Mouse (Mus musculus): ENCODE measurements around the gene Inka2. TPM values are rescaled to one million over a fixed set of nuclear protein-coding genes. Genes with fewer than 3 reads are reported as not detected.

Gene Inka2
- total and polyA plus RNA-seq, 3 experiments: 1.0 to 3.1 (median 2.5) TPM

GRCm38 (mm10) chr3:105755123-105755522 is 50.7 kb downstream of the Inka2 start:
- H3K27ac ChIP-seq (ENCODE audit: insufficient read depth, low read depth): no peak overlapping the region
- H3K9me3 ChIP-seq (replicated peaks; ENCODE audit: low read length): no peaks in the 10 kb centered on the region
- no peak for DNase-seq (ENCODE audit: extremely low read depth)
- no peak overlapping the region for H3K9ac ChIP-seq (ENCODE audit: insufficient read depth, low read depth)
- no peaks in the 10 kb centered on the region for H3K27me3 ChIP-seq (replicated peaks)
- H3K4me3 ChIP-seq (replicated peaks in 1 of 3; ENCODE audit: low read depth in 2 of 3, low read length in 2 of 3, poor library complexity in 1 of 3): no peak overlapping the region
- peaks cover 0 to 52% of the 10 kb centered on the region in 2 experiments; a peak in 3 of 4 replicates for H3K4me1 ChIP-seq (ENCODE audit: control insufficient read depth in 1 of 2, insufficient read depth in 2 of 2)
- H3K36me3 ChIP-seq (replicated peaks in 1 of 2; ENCODE audit: control insufficient read depth in 1 of 2, insufficient read depth in 1 of 2, low read length in 1 of 2): peaks cover 0 to 15% of the 10 kb centered on the region in 2 experiments
- no peak overlapping the region for H3K4me2 ChIP-seq (ENCODE audit: insufficient read depth, low read depth, poor library complexity, severe bottlenecking)
- TF ChIP-seq TCF12 (IDR thresholded peaks at IDR 0.05; ENCODE audit: low read depth, low read length) (no peak), MAZ (IDR thresholded peaks at IDR 0.05; ENCODE audit: low read depth, low read length) (no peak), ZC3H11A (IDR thresholded peaks at IDR 0.05; ENCODE audit: low read depth, low read length) (no peak), MYC (IDR thresholded peaks at IDR 0.05; ENCODE audit: low read depth, low read length) (no peak), NRF1 (IDR thresholded peaks at IDR 0.05; ENCODE audit: low read depth, low read length) (no peak), NELFE (IDR thresholded peaks at IDR 0.05; ENCODE audit: low read depth, low read length) (no peak), UBTF (IDR thresholded peaks at IDR 0.05; ENCODE audit: low read depth, low read length) (no peak)
- dilution Hi-C loops (cut with MboI; ENCODE audit: extremely low pct_ligation_motif_present, extremely low pct_unique_long_range_greater_than_20kb, low sequenced_read_pairs): no loop called here
- in situ Hi-C loops (cut with MboI; ENCODE audit: low pct_ligation_motif_present, low pct_unique_long_range_greater_than_20kb, low sequenced_read_pairs): no loop called here
- peaks cover 71% of the 10 kb centered on the region for H3K79me2 ChIP-seq (replicated peaks; ENCODE audit: control insufficient read depth, extremely low read depth, insufficient read depth, poor library complexity, severe bottlenecking)

GRCm38 (mm10) chr3:105756505-105756904 is 52.1 kb downstream of the Inka2 start:
- H3K9ac ChIP-seq (ENCODE audit: insufficient read depth, low read depth): no peak overlapping the region
- H3K4me2 ChIP-seq (ENCODE audit: insufficient read depth, low read depth, poor library complexity, severe bottlenecking): no peak overlapping the region
- H3K36me3 ChIP-seq (replicated peaks in 1 of 2; ENCODE audit: control insufficient read depth in 1 of 2, insufficient read depth in 1 of 2, low read length in 1 of 2): peaks cover 0 to 22% of the 10 kb centered on the region in 2 experiments
- no peak for TF ChIP-seq E2F4 (IDR thresholded peaks at IDR 0.05; ENCODE audit: insufficient replicate concordance, low read depth, low read length)
- no peak for TF ChIP-seq POLR2AphosphoS2 (IDR thresholded peaks at IDR 0.05; ENCODE audit: low read depth, low read length)
- peaks cover 78% of the 10 kb centered on the region for H3K79me2 ChIP-seq (replicated peaks; ENCODE audit: control insufficient read depth, extremely low read depth, insufficient read depth, poor library complexity, severe bottlenecking)
- dilution Hi-C loops (cut with MboI; ENCODE audit: extremely low pct_ligation_motif_present, extremely low pct_unique_long_range_greater_than_20kb, low sequenced_read_pairs): no loop called here
- no peaks in the 10 kb centered on the region for H3K27me3 ChIP-seq (replicated peaks)
- no peak overlapping the region for H3K27ac ChIP-seq (ENCODE audit: insufficient read depth, low read depth)
- no peak overlapping the region for H3K4me3 ChIP-seq (replicated peaks in 1 of 3; ENCODE audit: low read depth in 2 of 3, low read length in 2 of 3, poor library complexity in 1 of 3)
- H3K4me1 ChIP-seq (ENCODE audit: control insufficient read depth in 1 of 2, insufficient read depth in 2 of 2): peaks cover 0 to 66% of the 10 kb centered on the region in 2 experiments; a peak in 3 of 4 replicates
- H3K9me3 ChIP-seq (replicated peaks; ENCODE audit: low read length): no peaks in the 10 kb centered on the region
- in situ Hi-C loops (cut with MboI; ENCODE audit: low pct_ligation_motif_present, low pct_unique_long_range_greater_than_20kb, low sequenced_read_pairs): no loop called here
- DNase-seq (ENCODE audit: extremely low read depth): no peak

- Histone ChIP-seq H3K4me2 (ENCODE audit: insufficient read depth, low read depth, poor library complexity, severe bottlenecking) (no peak overlapping the region), H3K27ac (ENCODE audit: insufficient read depth, low read depth) (no peak overlapping the region)
Observed at GRCm38 (mm10) chr3:105757323-105758083, 53.1 kb downstream of the Inka2 start.

More at GRCm38 (mm10) chr3:105757323-105758083, 53.1 kb downstream of the Inka2 start:
- TF ChIP-seq MAZ (IDR thresholded peaks at IDR 0.05; ENCODE audit: low read depth, low read length): no peak
- TF ChIP-seq USF2 (conservative IDR thresholded peaks at IDR 0.05; ENCODE audit: low read depth, low read length): no peak
- no peak for TF ChIP-seq UBTF (IDR thresholded peaks at IDR 0.05; ENCODE audit: low read depth, low read length)
- TF ChIP-seq JUN (IDR thresholded peaks at IDR 0.05; ENCODE audit: insufficient read depth, low read depth, low read length): no peak
- TF ChIP-seq CHD1 (IDR thresholded peaks at IDR 0.05; ENCODE audit: low read depth, low read length): no peak
- no peak for TF ChIP-seq RAD21 (IDR thresholded peaks at IDR 0.05; ENCODE audit: low read depth, low read length)
- TF ChIP-seq MEF2A (IDR thresholded peaks at IDR 0.05; ENCODE audit: borderline replicate concordance, low read depth, low read length): no peak
- TF ChIP-seq ELF1 (IDR thresholded peaks at IDR 0.05; ENCODE audit: low read depth, low read length): no peak
- Histone ChIP-seq H3K36me3 (replicated peaks in 1 of 2; ENCODE audit: control insufficient read depth in 1 of 2, insufficient read depth in 1 of 2, low read length in 1 of 2) (peaks cover 0 to 24% of the 10 kb centered on the region in 2 experiments), H3K27me3 (replicated peaks) (no peaks in the 10 kb centered on the region), H3K4me1 (ENCODE audit: control insufficient read depth in 1 of 2, insufficient read depth in 2 of 2) (peaks cover 3 to 70% of the 10 kb centered on the region in 2 experiments), H3K9me3 (replicated peaks; ENCODE audit: low read length) (no peaks in the 10 kb centered on the region), H3K4me3 (replicated peaks in 1 of 3; ENCODE audit: low read depth in 2 of 3, low read length in 2 of 3, poor library complexity in 1 of 3) (no peak overlapping the region), H3K9ac (ENCODE audit: insufficient read depth, low read depth) (no peak overlapping the region), H3K79me2 (replicated peaks; ENCODE audit: control insufficient read depth, extremely low read depth, insufficient read depth, poor library complexity, severe bottlenecking) (peaks cover 76% of the 10 kb centered on the region)
- dilution Hi-C loops (cut with MboI; ENCODE audit: extremely low pct_ligation_motif_present, extremely low pct_unique_long_range_greater_than_20kb, low sequenced_read_pairs) (no loop called here), in situ Hi-C loops (cut with MboI; ENCODE audit: low pct_ligation_motif_present, low pct_unique_long_range_greater_than_20kb, low sequenced_read_pairs) (no loop called here)
- no peak for DNase-seq (ENCODE audit: extremely low read depth)
